In genomic region chr11:11587327-11587726, GRCm38 (mm10) we compare ENCODE assay signal across 25 mouse cellular contexts. TPM values are rescaled to one million over a fixed set of nuclear protein-coding genes. Genes with fewer than 3 reads are reported as not detected.
"Had no signal": no experiment of that assay in that cellular context is flagged by ENCODE, and none has a peak within 500 bp of the region (broad histone marks: within the 10 kb centered on the region; RNA-seq: fewer than 3 reads in every experiment).

No protein-coding gene starts in this region.

- H3K4me3 ChIP-seq: layer of hippocampus, adult 2 months; limb, embryonic 13.5 days; neural tube, embryonic 12.5 days; stomach, embryonic 15.5 days had no signal

- H3K27me3 ChIP-seq: limb, embryonic 13.5 days; neural tube, embryonic 12.5 days; stomach, embryonic 15.5 days had no signal

- H3K27ac ChIP-seq: layer of hippocampus, adult 2 months; limb, embryonic 13.5 days; liver, embryonic 14.5 days; neural tube, embryonic 12.5 days; stomach, embryonic 15.5 days had no signal

- H3K9ac ChIP-seq: limb, embryonic 13.5 days; liver, embryonic 14.5 days; neural tube, embryonic 12.5 days; stomach, embryonic 15.5 days had no signal

- H3K36me3 ChIP-seq: limb, embryonic 13.5 days; neural tube, embryonic 12.5 days; stomach, embryonic 15.5 days had no signal

- DNase-seq: kidney, adult 11 months; kidney, postnatal 4 days; left cerebral cortex, postnatal 4 days; lung, adult 18-20 months; lung, postnatal 36 days; midbrain, embryonic 14.5 days; retina, postnatal 1 day; right cerebral cortex, postnatal 4 days; spleen, adult 18-20 months; thymus, adult 2 months; thymus, postnatal 25 days had no signal

- H3K4me1 ChIP-seq: limb, embryonic 13.5 days; neural tube, embryonic 12.5 days; stomach, embryonic 15.5 days had no signal

- H3K4me2 ChIP-seq: limb, embryonic 13.5 days; neural tube, embryonic 12.5 days; stomach, embryonic 15.5 days had no signal

- H3K9me3 ChIP-seq: limb, embryonic 13.5 days; neural tube, embryonic 12.5 days; stomach, embryonic 15.5 days had no signal

RNA-seq across cellular contexts. Expression of gene 4930512M02Rik, which starts 40.3 kb away (rescaled TPM):
- total RNA-seq: layer of hippocampus, adult 2 months; layer of hippocampus, postnatal 10 days; left cerebral cortex, adult 18-20 months; left cerebral cortex, postnatal 10 days; left cerebral cortex, postnatal 4 days; liver, adult 2 months; megakaryocyte-erythroid progenitor cell, adult 5-6 weeks; neutrophil, adult 5-6 weeks had no signal
- polyA plus RNA-seq: kidney, embryonic 16.5 days; limb, embryonic 13.5 days; liver, adult 2 months; liver, embryonic 14.5 days; lung, embryonic 16.5 days; midbrain, embryonic 14.5 days; neural tube, embryonic 12.5 days; stomach, embryonic 15.5 days; thymus, adult 2 months; urinary bladder, adult 2 months had no signal
